Mouse (Mus musculus) bone marrow macrophage, adult 2 months (primary cell): ENCODE measurements around the gene Ebf1. TPM values are rescaled to one million over a fixed set of nuclear protein-coding genes. Genes with fewer than 3 reads are reported as not detected.

Experiments used
- H3K27ac ChIP-seq: 2 replicates; pipeline ENCODE4 v1.5.1; 2012; ENCODE audit warnings: low read depth, low read length; ENCODE audit not compliant: insufficient read depth
- H3K4me1 ChIP-seq: 2 replicates; pipeline ENCODE4 v1.6.1; 2012; ENCODE audit warnings: low read length; ENCODE audit not compliant: control insufficient read depth, insufficient read depth
- H3K4me3 ChIP-seq: 2 replicates; pipeline ENCODE4 v1.5.1; 2012; ENCODE audit warnings: mild to moderate bottlenecking, low read length, moderate library complexity; ENCODE audit not compliant: insufficient read depth
- CTCF ChIP-seq: IDR thresholded peaks from 2 replicates; pipeline ENCODE4 v1.5.1; 2012; ENCODE audit warnings: low read depth, mild to moderate bottlenecking, low read length, moderate library complexity
- POLR2A ChIP-seq: IDR thresholded peaks from 2 replicates; pipeline ENCODE4 v1.6.1; 2012; ENCODE audit warnings: mild to moderate bottlenecking, low read depth, low read length, borderline replicate concordance
- polyA plus RNA-seq: library from polyadenylated mRNA; stranded (reverse); fragments of >200 nt; gene quantifications from 2 replicates; pipeline ENCODE4 v1.2.4, GENCODE M21; 2012; ENCODE audit not compliant: missing spikeins, insufficient read depth, insufficient read length

The Ebf1 gene
- polyA plus RNA-seq, 1 experiment = 0.32 TPM

- H3K27ac ChIP-seq = no peak overlapping the region
- TF ChIP-seq CTCF = no peak
- TF ChIP-seq POLR2A = no peak
- no peak overlapping the region for H3K4me3 ChIP-seq
- no peaks in the 10 kb centered on the region for H3K4me1 ChIP-seq
Observed at GRCm38 (mm10) chr11:44814847-44815246, 197.7 kb downstream of the Ebf1 start.

GRCm38 (mm10) chr11:44815991-44816390 is 198.9 kb downstream of the Ebf1 start:
- TF ChIP-seq POLR2A = no peak
- TF ChIP-seq CTCF = no peak
- H3K27ac ChIP-seq = no peak overlapping the region
- no peak overlapping the region for H3K4me3 ChIP-seq
- no peaks in the 10 kb centered on the region for H3K4me1 ChIP-seq

- Histone ChIP-seq H3K4me3 (no peak overlapping the region), H3K4me1 (no peaks in the 10 kb centered on the region), H3K27ac (no peak overlapping the region)
- TF ChIP-seq CTCF (no peak), POLR2A (no peak)
Observed at GRCm38 (mm10) chr11:44822312-44822711, 205.2 kb downstream of the Ebf1 start.

GRCm38 (mm10) chr11:44832227-44832939 is 215.3 kb downstream of the Ebf1 start:
- Histone ChIP-seq H3K4me1 (no peaks in the 10 kb centered on the region), H3K4me3 (no peak overlapping the region), H3K27ac (no peak overlapping the region)
- TF ChIP-seq POLR2A = no peak
- no peak for TF ChIP-seq CTCF

GRCm38 (mm10) chr11:44832940-44833254 is 215.8 kb downstream of the Ebf1 start:
- H3K4me3 ChIP-seq = no peak overlapping the region
- TF ChIP-seq CTCF = no peak
- no peak for TF ChIP-seq POLR2A
- H3K27ac ChIP-seq = no peak overlapping the region

GRCm38 (mm10) chr11:44833351-44833996 is 216.4 kb downstream of the Ebf1 start:
- H3K4me1 ChIP-seq = no peaks in the 10 kb centered on the region
- TF ChIP-seq POLR2A (no peak), CTCF (no peak)
- H3K4me3 ChIP-seq = no peak overlapping the region
- no peak overlapping the region for H3K27ac ChIP-seq

More at GRCm38 (mm10) chr11:44832940-44833254, 215.8 kb downstream of the Ebf1 start:
- H3K4me1 ChIP-seq = no peaks in the 10 kb centered on the region

GRCm38 (mm10) chr11:44835166-44835565 is 218.0 kb downstream of the Ebf1 start:
- no peak for TF ChIP-seq POLR2A
- TF ChIP-seq CTCF = no peak
- Histone ChIP-seq H3K27ac (no peak overlapping the region), H3K4me3 (no peak overlapping the region), H3K4me1 (no peaks in the 10 kb centered on the region)

- H3K27ac ChIP-seq = no peak overlapping the region
- no peaks in the 10 kb centered on the region for H3K4me1 ChIP-seq
- H3K4me3 ChIP-seq = no peak overlapping the region
- TF ChIP-seq POLR2A (no peak), CTCF (no peak)
Observed at GRCm38 (mm10) chr11:44837592-44837991, 220.5 kb downstream of the Ebf1 start.

- H3K4me3 ChIP-seq = no peak overlapping the region
- TF ChIP-seq CTCF (no peak), POLR2A (no peak)
- H3K27ac ChIP-seq = no peak overlapping the region
- no peaks in the 10 kb centered on the region for H3K4me1 ChIP-seq
Observed at GRCm38 (mm10) chr11:44841127-44842056, 224.3 kb downstream of the Ebf1 start.

GRCm38 (mm10) chr11:44851874-44852273 is 234.8 kb downstream of the Ebf1 start:
- H3K4me1 ChIP-seq = no peaks in the 10 kb centered on the region
- H3K27ac ChIP-seq = no peak overlapping the region
- no peak overlapping the region for H3K4me3 ChIP-seq
- TF ChIP-seq CTCF = no peak
- no peak for TF ChIP-seq POLR2A
